Mouse (Mus musculus) c-Kit-positive CD71-positive TER-119-negative erythroid progenitor cells, embryonic 14.5 days (primary cell): ENCODE measurements around the gene Polr3h.

Experiments
- DNase-seq: peaks from one replicate; pipeline ENCODE4 v3.0.0-alpha.2; 2013; ENCODE audit warnings: low read depth

Gene Polr3h

DNA sequence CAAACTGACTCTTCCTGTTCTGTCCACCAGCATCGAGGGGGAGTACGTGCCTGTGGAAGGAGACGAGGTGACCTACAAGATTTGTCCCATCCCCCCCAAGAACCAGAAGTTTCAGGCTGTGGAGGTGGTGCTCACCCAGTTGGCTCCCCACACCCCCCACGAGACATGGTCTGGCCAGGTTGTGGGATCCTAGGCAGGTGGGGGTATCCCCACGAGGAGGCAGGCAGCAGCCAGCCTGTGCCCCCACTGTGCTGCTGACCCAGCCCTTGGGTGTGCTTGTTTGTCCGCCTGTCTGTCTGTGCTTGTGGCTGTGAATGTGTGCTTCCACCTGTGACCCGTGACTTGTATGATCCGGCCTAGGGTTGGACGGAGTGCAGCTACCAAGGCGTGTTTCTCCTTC, 23.0 kb upstream of the Polr3h start:
- DNase-seq, result no peak

DNA sequence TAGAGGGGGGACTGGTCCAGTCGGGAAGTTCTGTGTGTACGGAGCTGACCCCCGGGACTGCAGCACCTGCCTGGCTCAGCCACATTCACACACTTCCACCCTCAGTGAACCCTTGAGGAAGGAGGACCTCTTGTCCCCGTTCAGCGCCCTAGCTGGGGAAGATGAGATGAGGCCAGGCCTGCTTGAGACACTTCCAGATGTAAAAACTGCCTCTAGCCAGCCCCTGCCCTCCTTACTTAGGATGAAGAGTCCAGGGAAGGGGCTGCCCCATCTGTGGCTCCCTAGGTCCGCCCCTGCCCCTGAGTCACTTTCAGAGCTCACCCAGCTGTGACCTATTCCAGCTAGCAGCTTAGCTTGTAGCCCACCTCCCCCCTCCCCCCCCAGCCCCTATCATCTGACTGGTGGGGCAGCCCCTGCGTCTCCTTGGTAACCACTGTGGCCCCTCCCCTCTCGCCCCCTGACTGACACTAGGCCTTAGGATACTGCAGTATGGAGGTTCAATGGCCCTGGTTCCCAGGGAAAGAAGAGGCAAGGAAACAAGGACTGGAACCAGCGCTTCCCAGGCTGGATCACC, 17.2 kb upstream of the Polr3h start:
- DNase-seq, result no peak

DNA sequence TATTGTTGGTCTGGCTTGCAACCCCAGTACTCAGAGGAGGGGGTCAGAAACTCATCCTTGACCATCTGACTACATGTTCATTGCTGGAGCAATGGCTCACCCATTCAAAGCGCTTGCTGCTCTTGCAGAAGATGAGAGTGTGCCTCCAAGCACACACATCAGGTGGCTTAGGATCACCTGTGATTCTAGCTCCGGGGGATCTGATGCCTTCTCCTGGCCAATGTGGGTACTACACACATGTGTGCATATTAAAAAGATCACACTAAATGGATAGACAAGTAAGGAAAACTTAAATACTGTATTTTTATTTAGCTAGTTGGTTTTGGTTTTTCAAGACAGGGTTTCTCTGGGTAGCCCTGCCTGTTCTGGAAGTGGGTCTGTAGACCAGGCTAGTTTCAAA, 15.0 kb upstream of the Polr3h start:
- no peak for DNase-seq

DNA sequence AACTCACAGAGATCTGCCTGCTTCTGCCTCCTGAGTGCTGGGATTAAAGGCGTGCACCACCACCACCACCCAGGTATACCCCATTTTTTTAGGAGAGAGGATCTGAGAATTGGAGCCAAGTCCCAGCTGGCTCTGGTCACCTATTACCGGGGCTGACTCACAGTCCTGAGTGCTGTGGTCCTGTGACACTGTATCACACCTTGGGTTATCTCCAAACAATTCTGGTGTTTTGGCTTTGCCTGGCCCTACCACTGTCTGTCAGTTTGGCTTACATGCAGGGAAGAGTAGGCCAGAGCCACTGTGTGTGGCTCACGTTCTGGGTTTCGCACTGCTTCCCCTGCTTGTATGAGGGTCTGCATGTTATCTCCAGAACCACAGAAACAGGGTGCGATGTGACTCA, 14.2 kb upstream of the Polr3h start:
- DNase-seq, result no peak

DNA sequence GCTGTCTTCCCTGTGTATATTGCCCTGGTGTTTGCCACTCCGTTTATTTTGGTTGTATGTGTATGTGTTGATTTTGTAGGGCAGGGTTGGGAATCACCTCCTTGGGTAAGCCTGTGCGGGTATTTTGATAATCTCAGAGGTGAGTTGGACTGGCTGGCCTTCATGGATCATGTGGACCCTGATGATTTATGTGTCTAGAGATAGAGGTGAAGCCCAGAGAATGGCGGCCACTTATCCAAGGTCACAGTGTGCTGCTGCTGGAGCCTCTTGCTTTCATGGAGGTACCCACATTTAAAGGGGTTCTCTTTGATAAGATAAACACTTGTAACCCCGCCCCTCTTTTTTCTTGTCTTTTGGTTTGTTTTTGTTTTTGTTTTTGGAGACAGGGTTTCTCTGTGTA, 13.7 kb upstream of the Polr3h start:
- DNase-seq, result no peak

DNA sequence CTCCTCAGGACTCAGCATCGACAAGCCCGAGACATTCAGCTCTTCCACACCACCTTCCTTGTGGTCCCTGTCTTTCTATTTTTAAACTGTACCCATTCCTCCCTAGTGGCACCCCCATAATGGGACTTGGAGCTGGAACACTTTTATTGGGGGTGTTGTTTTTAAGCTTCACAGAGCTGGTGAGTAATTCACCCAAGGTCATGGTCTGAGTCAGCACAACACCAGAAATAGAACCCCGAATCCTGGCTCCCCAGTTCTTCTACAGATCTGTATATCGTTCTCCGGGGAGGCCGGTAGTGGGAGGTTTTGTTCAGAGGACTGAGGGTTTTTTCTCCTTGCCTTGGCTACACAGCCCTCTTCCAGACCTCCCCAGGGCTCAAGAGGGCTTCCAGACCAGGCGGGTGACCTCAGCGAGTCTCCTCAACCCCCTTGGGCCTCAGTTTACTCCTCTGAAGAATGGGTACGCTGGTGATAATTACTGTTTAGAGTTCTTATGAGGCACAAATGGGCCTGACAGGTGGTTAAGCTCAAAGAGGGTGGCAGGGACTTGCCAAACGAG, 13.2 kb upstream of the Polr3h start:
- DNase-seq, result no peak

DNA sequence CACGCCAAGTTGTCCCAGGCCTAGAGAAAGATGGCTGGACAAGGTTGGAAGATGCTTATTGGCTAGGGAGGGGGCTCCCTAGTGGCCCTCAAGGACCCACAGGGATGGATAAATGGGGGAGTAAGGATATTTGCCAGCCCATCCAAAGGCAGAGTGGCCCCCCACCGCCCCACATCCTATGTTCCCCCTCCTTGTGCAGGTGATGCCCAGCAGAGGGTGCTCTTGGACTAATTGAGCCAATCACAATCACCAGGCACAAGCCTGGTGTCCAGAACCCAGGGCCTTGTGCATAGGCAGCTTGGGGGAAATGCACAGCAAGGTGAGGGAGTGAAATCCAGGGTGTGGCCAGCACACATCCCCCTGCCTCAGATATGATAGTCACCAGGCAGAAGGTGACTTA, 12.2 kb upstream of the Polr3h start:
- no peak for DNase-seq

DNA sequence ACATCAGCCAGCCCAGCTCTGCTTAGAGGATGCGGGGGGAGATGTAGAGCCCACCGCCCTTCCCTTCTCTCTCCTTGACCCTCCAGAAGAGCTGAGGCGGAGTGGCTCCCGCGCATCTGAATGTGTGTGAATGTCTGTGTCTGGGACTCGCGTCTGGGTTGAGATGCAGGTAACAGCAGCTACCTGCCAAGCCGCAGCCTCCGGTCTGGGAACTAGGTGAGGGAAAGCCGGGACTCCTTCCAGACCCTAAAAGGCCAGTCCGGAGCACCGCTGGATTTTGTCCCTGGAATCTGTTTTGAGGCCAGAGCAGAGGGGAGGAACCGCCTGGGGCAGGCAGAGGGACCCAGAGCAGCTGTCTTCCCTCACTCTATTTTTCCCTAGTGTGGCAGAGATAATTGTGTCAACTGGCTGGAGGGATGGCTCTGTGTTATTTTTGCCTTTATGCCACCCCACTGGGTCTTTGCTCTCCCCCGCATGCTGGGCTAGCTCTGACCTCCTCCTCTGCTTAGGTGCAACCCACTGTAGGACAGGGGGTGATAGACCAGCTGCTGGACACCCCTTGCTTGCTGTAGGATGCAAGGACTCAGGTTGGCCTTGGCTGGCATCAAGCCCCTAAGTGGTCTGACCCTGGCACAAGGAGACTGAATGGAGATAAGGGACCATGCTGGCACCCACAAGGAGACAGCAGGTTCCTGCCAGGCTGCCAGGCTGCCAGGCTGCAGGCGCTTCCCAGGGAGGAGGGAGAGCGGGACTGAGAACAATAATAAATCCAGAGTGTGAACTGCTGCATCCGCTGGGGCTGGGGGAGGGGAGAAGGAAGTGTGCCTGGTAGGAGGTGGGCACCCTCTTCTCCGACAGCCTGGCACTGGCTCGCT, 11.3 kb upstream of the Polr3h start:
- DNase-seq, result no peak

DNA sequence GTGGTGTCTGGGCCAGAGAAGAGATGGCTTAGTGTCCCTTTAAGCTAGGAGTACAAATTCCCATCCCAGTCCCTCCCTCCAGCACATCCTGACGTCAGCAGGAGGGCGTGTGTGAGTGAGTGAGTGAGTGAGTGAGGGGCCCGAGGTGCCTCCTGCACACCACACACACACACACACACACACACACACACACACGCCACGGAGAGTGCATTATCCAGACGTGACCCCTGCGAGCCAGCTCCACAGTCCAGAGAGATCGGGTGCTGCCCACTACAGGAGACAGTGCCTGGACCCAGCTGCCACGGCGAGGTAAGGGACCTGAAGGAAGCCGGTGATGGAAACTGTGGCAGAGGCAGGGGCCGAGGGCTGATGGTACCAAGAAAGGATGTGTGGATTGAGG, 10.6 kb upstream of the Polr3h start, which contains the start of gene Csdc2:
Gene Csdc2 (plus strand): TSS at position 81 of the 400 bp plus-strand sequence.
- no peak for DNase-seq

DNA sequence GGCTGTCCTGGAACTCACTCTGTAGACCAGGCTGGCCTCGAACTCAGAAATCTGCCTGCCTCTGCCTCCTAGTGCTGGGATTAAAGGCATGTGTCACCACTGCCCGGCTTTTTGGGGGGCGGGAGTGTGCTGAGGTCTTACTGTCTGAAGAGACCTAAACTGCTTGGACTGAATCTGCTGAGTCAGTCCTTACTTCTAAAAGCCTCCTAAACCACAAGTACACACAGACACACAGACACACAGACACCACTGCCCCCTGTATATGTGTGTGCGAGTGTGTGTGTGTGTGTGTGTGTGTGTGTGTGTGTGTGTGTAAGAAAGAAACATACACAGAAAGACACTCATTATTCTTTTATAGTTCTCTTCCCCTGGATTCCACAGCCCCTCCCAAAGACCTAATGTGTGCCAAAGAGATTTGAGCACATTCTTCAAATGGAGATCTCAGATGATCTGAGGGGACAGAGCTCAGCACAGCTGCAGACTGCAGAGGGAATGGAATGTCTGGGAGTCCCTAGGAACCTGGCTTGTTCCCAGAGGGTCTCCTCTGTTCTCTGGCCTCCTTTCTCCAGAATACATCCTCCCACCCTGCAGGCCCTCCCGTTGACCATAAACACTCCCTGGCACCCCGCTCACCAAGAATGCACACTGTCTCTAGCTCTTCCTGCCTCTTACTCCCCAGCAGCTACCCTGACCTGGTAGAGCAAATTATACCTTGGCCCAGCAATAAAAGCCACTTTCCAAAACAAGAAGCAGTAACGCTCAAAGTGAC, 10.0 kb upstream of the Polr3h start:
- no peak for DNase-seq

DNA sequence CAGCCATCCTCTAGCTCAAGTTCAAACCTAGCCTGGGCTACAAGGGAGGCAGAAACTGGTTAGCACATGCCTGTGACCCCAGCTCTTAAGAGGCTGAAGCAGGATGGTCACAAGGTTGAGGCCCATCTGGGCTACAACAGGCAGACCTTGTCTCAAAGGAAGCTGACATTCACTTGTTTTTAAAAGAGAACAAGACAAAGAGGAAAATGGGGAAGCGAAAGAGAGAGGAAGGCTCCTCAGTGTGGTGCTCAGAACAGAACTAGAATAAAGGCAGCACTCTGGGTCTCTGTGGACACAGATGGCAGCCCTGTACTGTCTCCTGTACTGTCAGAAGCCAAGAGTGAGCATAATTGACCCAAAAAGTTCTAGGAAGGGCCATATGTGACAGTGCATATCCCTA, 7.9 kb upstream of the Polr3h start:
- DNase-seq, result no peak

DNA sequence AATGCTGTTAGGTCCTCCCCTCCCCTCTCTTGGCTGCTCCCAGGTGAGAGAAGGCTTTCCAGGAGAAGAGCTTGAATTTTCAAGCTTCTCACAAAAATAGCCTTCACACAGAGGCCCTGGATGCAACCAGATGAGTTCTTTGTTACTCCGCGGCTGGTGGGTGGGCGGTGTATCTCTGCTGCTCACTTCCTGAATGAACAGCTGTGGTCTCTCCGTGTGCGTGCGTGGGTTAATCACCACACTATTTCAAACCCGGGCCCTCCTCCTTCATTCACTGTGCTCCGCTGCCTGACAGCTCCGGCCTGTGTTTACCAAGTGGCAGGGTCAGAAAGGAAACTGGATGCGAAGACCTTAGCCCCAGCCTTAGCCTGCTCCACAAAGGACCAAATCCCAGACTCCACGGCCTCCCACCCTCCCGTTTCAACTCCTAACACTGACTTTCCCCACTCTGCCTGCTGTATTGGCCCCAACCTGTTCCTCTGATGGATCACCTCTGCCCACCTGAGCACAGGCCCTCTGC, 7.0 kb upstream of the Polr3h start:
- DNase-seq, result no peak

DNA sequence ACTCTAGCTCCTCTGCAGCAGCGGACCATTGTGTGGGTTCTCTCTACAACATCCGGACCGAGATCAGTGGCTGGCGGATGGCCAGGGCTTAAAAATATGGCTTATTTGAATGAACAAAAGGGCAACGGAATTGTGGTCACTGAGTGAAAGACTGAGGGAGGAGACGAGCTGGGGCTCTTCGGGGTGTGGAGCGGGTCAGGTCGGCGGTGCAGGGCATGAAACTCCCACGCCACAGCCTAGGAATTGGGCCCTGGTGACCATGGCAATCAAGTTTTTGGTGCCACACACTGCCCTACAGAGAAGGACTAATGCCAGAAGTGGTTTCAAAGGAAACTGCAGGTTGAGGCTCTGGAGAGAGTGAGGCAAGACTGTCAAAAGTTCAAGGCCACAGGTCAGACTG, 2.2 kb upstream of the Polr3h start:
- no peak for DNase-seq

DNA sequence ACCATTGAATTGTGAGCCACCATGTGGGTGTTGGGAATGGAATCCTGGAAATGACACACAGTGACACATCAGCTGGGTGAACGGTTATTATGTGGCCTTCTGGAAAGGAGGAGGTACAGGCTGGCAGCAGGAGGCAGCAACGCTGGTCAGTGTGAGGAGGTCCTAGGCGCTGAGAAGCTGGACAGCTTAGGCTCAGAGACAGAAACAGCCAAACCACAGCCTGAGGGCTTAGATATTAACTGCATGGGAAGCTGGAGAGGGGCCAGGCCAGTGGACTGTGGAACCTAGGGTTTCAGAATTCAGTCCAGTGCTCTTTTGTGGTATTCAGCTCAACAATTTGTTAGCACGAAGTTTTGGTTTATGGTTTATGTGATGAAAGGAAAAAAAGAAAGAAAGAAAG, 1.7 kb upstream of the Polr3h start:
- no peak for DNase-seq

DNA sequence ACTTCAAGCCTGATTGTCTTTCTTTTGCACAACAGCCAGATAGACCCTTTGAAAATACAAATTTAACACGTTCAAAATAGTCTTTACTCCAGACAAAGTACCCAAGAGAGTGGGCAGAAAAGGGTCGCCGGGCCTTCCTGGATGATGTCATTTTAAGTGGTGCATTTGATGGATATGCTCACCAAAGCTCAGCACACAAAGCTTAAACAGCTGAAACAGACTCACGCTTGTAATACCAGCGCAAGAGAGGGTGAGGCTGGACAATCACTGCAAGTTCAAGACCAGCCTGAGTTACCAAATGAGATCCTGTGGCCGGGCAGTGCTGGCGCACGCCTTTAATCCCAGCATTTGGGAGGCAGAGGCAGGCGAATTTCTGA, 394 bp upstream of the Polr3h start:
- no peak for DNase-seq

DNA sequence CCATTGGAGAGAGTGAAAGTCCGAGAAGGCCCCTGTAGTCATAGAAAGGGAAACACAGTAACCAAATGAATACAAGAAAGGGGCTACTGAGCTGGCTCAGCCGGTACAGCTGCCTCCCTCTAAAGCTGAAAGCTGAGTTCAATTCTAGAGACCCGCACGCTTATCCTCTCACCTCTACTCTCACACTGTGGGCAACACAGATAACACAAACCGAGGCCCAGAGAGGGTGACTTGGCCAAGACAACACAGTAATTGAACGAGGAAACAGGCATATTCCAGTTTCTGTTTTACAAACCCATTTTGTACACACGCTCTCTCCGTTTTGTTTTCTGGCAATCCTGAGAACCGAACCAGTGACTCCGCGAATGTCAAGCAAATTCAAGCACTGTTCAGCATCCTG, 1.1 kb downstream of the Polr3h start:
- peak; percentile 69 for DNase-seq

DNA sequence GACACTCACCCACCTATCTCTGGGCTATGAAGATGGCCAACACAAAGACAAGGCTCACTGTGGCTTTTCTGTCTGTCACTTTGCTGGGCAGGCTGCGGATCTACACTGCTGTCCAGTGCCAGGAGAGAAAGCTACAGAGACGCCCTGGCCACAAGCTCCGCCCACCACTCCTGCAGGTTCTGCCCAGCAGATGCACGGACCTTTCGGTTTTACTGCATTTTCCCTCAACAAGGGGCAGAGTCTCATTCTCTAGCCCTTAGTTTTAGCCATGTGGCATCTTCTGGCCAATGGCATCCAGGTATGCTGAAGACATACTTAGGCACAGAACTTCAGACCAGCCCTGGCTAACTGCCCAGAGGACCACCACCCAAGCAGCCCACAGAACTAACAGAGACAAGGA, 4.8 kb downstream of the Polr3h start:
- no peak for DNase-seq

DNA sequence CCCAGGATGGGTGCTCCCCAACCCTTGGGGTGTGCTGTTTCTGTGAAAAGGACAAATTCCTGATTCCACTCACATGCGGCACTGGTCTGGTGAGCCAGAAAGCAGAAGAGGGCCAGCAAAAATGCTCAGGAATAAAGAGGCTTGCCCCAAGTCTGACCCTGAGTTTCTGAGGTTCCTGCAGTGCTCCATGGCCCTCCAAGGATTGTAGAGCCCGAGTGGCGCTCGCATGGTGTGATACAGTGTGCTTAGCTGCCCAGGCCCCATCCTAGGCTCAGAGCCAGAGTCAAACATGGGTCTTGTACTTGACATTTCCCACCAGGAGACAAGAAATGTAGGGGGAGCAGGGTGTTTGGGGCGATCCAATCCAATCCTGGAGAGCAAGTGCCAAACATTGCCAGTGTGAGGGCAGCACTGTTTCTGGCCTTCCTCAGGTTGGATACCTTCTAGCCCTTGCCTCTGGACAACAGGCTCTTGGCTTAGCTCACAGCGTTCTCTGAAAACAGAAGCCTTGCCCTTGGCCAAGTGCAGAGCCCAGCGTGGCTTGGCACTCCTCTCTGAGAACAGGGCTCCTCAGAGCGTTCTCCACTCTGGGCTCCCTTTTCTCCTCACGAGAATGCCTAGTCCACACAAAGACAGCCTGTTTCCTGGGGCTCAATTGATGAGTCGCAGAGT, 5.4 kb downstream of the Polr3h start:
- DNase-seq, result no peak

DNA sequence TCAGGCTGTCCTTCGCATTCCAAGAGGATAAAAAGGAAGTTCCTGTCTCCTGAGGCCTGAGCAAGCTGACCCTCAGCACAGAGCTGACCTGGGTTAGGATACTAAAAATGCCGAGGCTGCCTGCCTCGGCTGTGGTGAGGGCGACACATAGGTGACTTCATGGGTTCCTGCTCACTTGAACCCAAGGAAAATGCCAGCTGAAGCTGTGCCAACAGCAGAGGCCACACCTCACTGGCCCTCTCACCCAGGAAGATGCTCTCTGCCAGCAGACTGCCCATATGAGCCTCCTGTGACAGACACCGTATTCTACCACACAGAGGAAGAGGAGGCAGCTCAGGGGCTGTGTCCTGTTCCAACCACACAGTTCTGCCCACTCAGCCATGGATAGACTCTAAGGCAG, 7.0 kb downstream of the Polr3h start:
- DNase-seq, result no peak

DNA sequence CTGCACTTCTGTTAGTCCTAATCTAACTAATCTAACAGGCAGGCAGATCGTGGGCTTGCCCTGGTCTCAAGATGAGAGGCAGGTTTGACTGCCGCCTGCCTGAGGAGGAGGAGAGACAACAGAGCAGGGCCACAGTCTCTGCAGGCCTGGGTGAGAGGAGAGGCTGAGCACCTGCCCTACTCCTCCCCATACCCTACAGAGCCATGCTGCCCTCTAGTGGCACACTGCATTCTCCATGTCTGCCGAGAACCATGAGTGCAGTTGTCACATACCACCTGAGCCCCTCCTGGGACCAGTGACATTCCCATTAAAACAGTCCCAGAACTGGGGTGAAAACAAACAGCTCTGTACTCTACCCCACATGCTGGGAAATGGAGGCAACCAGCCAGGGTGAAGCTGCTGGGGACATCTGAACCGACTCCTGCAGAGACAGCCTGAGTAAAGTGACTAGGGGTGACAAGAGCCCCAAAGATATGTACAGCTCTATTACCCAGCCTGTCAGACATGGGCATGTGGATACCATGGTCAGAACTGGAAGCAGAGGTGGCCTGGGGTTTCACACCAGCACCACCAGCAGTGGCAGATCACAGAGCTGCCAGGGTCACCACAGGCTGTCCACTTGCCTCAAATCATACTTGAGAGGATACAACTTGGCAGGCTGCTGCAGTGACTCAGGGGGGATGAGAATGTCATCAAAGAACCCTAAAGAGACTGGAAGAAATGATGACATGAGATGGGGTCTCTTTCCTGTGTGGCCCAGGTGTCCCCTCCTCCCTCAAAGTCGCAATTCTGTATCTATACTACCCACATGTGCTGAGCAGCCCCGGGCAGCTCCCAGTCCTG, 8.2 kb downstream of the Polr3h start:
- peak; percentile 64 for DNase-seq

DNA sequence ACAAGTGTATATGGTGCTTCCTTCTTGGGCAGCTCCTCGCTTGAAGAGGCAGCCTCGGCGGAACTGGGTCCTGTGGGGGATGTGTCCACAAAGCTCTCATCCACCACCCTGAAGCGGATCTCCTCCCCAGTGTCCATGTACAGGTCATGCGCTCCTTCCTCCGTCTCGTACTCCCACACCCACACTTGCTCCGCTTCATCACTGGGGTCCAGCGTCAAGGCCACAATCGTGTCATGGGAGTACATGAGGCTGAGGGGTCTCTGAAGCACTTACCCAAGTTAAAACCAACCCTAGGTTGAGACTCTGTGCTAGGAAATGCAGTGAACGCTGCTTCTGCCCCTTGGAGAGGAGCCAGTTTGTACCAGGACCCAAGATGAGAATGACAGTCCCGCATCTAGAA, 8.8 kb downstream of the Polr3h start:
- no peak for DNase-seq
